Mouse (Mus musculus): ENCODE data around the gene Ubash3a. TPM values are rescaled to one million over a fixed set of nuclear protein-coding genes. Genes with fewer than 3 reads are reported as not detected.

The Ubash3a gene
- 0.11 and 0.38 TPM in 2 replicates for polyA plus RNA-seq (2015; fragmentation: Nextera tagmentation; extraction: Ambion mirVana)

- no peak within 1 kb of the TSS for H3K9ac ChIP-seq (replicated peaks; ENCODE audit: low read depth)
- TF ChIP-seq EP300 (IDR thresholded peaks at IDR 0.05) = no peak
- TF ChIP-seq CTCF (IDR thresholded peaks at IDR 0.05) = no peak
These were observed at the start of gene Ubash3a for GRCm38 (mm10) chr17:31207771-31208334. Gene Ubash3a (plus strand): TSS chr17:31207873.

GRCm38 (mm10) chr17:31157921-31158320 lies 49.8 kb upstream of the Ubash3a start:
- no peaks in the 10 kb centered on the region for H3K9me3 ChIP-seq (ENCODE audit: low read length)
- ATAC-seq (no peak), DNase-seq (ENCODE audit: low spot score) (no peak)
- no peak overlapping the region for H3K4me2 ChIP-seq (replicated peaks; ENCODE audit: low read depth, low read length)
- no peak overlapping the region for H3K9ac ChIP-seq (replicated peaks; ENCODE audit: low read depth)
- no peak overlapping the region for H3K27ac ChIP-seq (ENCODE audit: low read length)
- 73% methylated on average over 6 of the region's 6 CpGs for WGBS
- H3K4me1 ChIP-seq (ENCODE audit: insufficient read depth, low read depth, low read length) = no peaks in the 10 kb centered on the region
- H3K36me3 ChIP-seq (ENCODE audit: insufficient read depth, low read length) = no peaks in the 10 kb centered on the region
- H3K4me3 ChIP-seq (ENCODE audit: low read depth, low read length) = no peak overlapping the region
- no peaks in the 10 kb centered on the region for H3K27me3 ChIP-seq (replicated peaks; ENCODE audit: insufficient read depth, low read length)
- no peak for TF ChIP-seq EP300 (IDR thresholded peaks at IDR 0.05)
- no peak for TF ChIP-seq CTCF (IDR thresholded peaks at IDR 0.05)

More at GRCm38 (mm10) chr17:31207771-31208334, at the start of gene Ubash3a:
- Histone ChIP-seq H3K27me3 (replicated peaks; ENCODE audit: insufficient read depth, low read length) (no peaks in the 10 kb centered on the region), H3K27ac (ENCODE audit: low read length) (no peak within 1 kb of the TSS), H3K36me3 (ENCODE audit: insufficient read depth, low read length) (no peaks in the 10 kb centered on the region), H3K4me3 (ENCODE audit: low read depth, low read length) (no peak within 1 kb of the TSS), H3K9me3 (ENCODE audit: low read length) (no peaks in the 10 kb centered on the region), H3K4me1 (ENCODE audit: insufficient read depth, low read depth, low read length) (no peaks in the 10 kb centered on the region), H3K4me2 (replicated peaks; ENCODE audit: low read depth, low read length) (no peak within 1 kb of the TSS)
- WGBS = 46% methylated on average over 12 of the region's 12 CpGs
- ATAC-seq (no peak), DNase-seq (ENCODE audit: low spot score) (no peak)

- Histone ChIP-seq H3K4me3 (ENCODE audit: low read depth, low read length) (no peak overlapping the region), H3K36me3 (ENCODE audit: insufficient read depth, low read length) (no peaks in the 10 kb centered on the region), H3K4me1 (ENCODE audit: insufficient read depth, low read depth, low read length) (no peaks in the 10 kb centered on the region), H3K27ac (ENCODE audit: low read length) (no peak overlapping the region), H3K9ac (replicated peaks; ENCODE audit: low read depth) (no peak overlapping the region), H3K27me3 (replicated peaks; ENCODE audit: insufficient read depth, low read length) (no peaks in the 10 kb centered on the region), H3K4me2 (replicated peaks; ENCODE audit: low read depth, low read length) (no peak overlapping the region), H3K9me3 (ENCODE audit: low read length) (no peaks in the 10 kb centered on the region)
- 88% methylated on average over 4 of the region's 4 CpGs for WGBS
- DNase-seq (ENCODE audit: low spot score) (no peak), ATAC-seq (no peak)
- TF ChIP-seq CTCF (IDR thresholded peaks at IDR 0.05) (no peak), EP300 (IDR thresholded peaks at IDR 0.05) (no peak)
These were observed 47.4 kb upstream of the Ubash3a start for GRCm38 (mm10) chr17:31160291-31160690.

- WGBS = 65% methylated on average over 12 of the region's 12 CpGs
- H3K9me3 ChIP-seq (ENCODE audit: low read length) = no peaks in the 10 kb centered on the region
- DNase-seq (ENCODE audit: low spot score) = no peak
- H3K4me2 ChIP-seq (replicated peaks; ENCODE audit: low read depth, low read length) = no peak overlapping the region
- no peaks in the 10 kb centered on the region for H3K4me1 ChIP-seq (ENCODE audit: insufficient read depth, low read depth, low read length)
- H3K27me3 ChIP-seq (replicated peaks; ENCODE audit: insufficient read depth, low read length) = no peaks in the 10 kb centered on the region
- H3K36me3 ChIP-seq (ENCODE audit: insufficient read depth, low read length) = no peaks in the 10 kb centered on the region
- ATAC-seq = no peak
- no peak overlapping the region for H3K9ac ChIP-seq (replicated peaks; ENCODE audit: low read depth)
- H3K27ac ChIP-seq (ENCODE audit: low read length) = no peak overlapping the region
- no peak for TF ChIP-seq CTCF (IDR thresholded peaks at IDR 0.05)
- no peak for TF ChIP-seq EP300 (IDR thresholded peaks at IDR 0.05)
- no peak overlapping the region for H3K4me3 ChIP-seq (ENCODE audit: low read depth, low read length)
These were observed 45.1 kb upstream of the Ubash3a start for GRCm38 (mm10) chr17:31162607-31163006.

GRCm38 (mm10) chr17:31163821-31164220 lies 43.9 kb upstream of the Ubash3a start:
- ATAC-seq (no peak), DNase-seq (ENCODE audit: low spot score) (no peak)
- H3K4me1 ChIP-seq (ENCODE audit: insufficient read depth, low read depth, low read length) = no peaks in the 10 kb centered on the region
- H3K36me3 ChIP-seq (ENCODE audit: insufficient read depth, low read length) = no peaks in the 10 kb centered on the region
- TF ChIP-seq EP300 (IDR thresholded peaks at IDR 0.05) (no peak), CTCF (IDR thresholded peaks at IDR 0.05) (no peak)
- no peak overlapping the region for H3K4me3 ChIP-seq (ENCODE audit: low read depth, low read length)
- no peak overlapping the region for H3K9ac ChIP-seq (replicated peaks; ENCODE audit: low read depth)
- 86% methylated on average over 2 of the region's 2 CpGs for WGBS
- no peaks in the 10 kb centered on the region for H3K27me3 ChIP-seq (replicated peaks; ENCODE audit: insufficient read depth, low read length)
- no peak overlapping the region for H3K27ac ChIP-seq (ENCODE audit: low read length)
- no peak overlapping the region for H3K4me2 ChIP-seq (replicated peaks; ENCODE audit: low read depth, low read length)
- no peaks in the 10 kb centered on the region for H3K9me3 ChIP-seq (ENCODE audit: low read length)

GRCm38 (mm10) chr17:31165127-31165526 lies 42.5 kb upstream of the Ubash3a start, which contains the start of gene Tff1:
Gene Tff1 (minus strand): TSS chr17:31165277.
- DNase-seq (ENCODE audit: low spot score) = no peak
- H3K4me2 ChIP-seq (replicated peaks; ENCODE audit: low read depth, low read length) = no peak within 1 kb of the TSS
- no peak within 1 kb of the TSS for H3K4me3 ChIP-seq (ENCODE audit: low read depth, low read length)

More at GRCm38 (mm10) chr17:31165127-31165526, 42.5 kb upstream of the Ubash3a start, which contains the start of gene Tff1:
- Histone ChIP-seq H3K36me3 (ENCODE audit: insufficient read depth, low read length) (no peaks in the 10 kb centered on the region), H3K4me1 (ENCODE audit: insufficient read depth, low read depth, low read length) (no peaks in the 10 kb centered on the region), H3K9ac (replicated peaks; ENCODE audit: low read depth) (no peak within 1 kb of the TSS), H3K9me3 (ENCODE audit: low read length) (no peaks in the 10 kb centered on the region), H3K27ac (ENCODE audit: low read length) (no peak within 1 kb of the TSS), H3K27me3 (replicated peaks; ENCODE audit: insufficient read depth, low read length) (no peaks in the 10 kb centered on the region)
- ATAC-seq = no peak
- 69% methylated on average over 6 of the region's 6 CpGs for WGBS
- no peak for TF ChIP-seq EP300 (IDR thresholded peaks at IDR 0.05)
- TF ChIP-seq CTCF (IDR thresholded peaks at IDR 0.05) = no peak
